Mouse (Mus musculus): ENCODE data around the gene Olfr566. TPM values are rescaled to one million over a fixed set of nuclear protein-coding genes. Genes with fewer than 3 reads are reported as not detected.

The Olfr566 gene
- not detected in 2 replicates for polyA plus RNA-seq (2012)

- no peak for TF ChIP-seq GATA1 (IDR thresholded peaks at IDR 0.05; ENCODE audit: low read length)
Observed at GRCm38 (mm10) chr7:102858665-102859064, at the start of gene Olfr566. Gene Olfr566 (minus strand): TSS chr7:102858765.

GRCm38 (mm10) chr7:102890782-102891181 is 32.2 kb upstream of the Olfr566 start, which contains the start of gene Olfr569:
Gene Olfr569 (minus strand): TSS chr7:102890882.
- no peak for TF ChIP-seq GATA1 (IDR thresholded peaks at IDR 0.05; ENCODE audit: low read length)

- no peak for TF ChIP-seq GATA1 (IDR thresholded peaks at IDR 0.05; ENCODE audit: low read length)
Observed at GRCm38 (mm10) chr7:102876822-102877221, 18.3 kb upstream of the Olfr566 start, which contains the start of gene Olfr568. Gene Olfr568 (plus strand): TSS chr7:102877122.

- no peak for TF ChIP-seq GATA1 (IDR thresholded peaks at IDR 0.05; ENCODE audit: low read length)
Observed at GRCm38 (mm10) chr7:102855807-102856206, 2.8 kb downstream of the Olfr566 start.

Other genes with a start within 250 kb of the Olfr566 start
- gene Olfr553, start 240.5 kb downstream of the Olfr566 start, polyA plus RNA-seq (2012), result not detected in 2 replicates
- gene Olfr554, start 220.3 kb downstream of the Olfr566 start, polyA plus RNA-seq (2012), result not detected in 2 replicates
- gene Olfr555, start 199.9 kb downstream of the Olfr566 start, polyA plus RNA-seq (2012), result not detected in 2 replicates
- not detected in 2 replicates for gene Olfr556, start 193.9 kb downstream of the Olfr566 start, polyA plus RNA-seq (2012)
- gene Trim68, start 171.4 kb downstream of the Olfr566 start, polyA plus RNA-seq (2012), result 1.8 and 1.9 TPM in 2 replicates
- not detected in 2 replicates for gene Olfr557, start 162.9 kb downstream of the Olfr566 start, polyA plus RNA-seq (2012)
- gene Olfr558, start 156.6 kb downstream of the Olfr566 start, polyA plus RNA-seq (2012), result not detected in 2 replicates
- gene Olfr33, start 139.7 kb downstream of the Olfr566 start, polyA plus RNA-seq (2012), result not detected in 2 replicates
- gene Olfr559, start 131.3 kb downstream of the Olfr566 start, polyA plus RNA-seq (2012), result not detected in 2 replicates
- gene Olfr560, start 99.4 kb downstream of the Olfr566 start, polyA plus RNA-seq (2012), result not detected in 2 replicates
- gene Olfr78, start 99.3 kb downstream of the Olfr566 start, polyA plus RNA-seq (2012), result not detected in 2 replicates
- not detected in 2 replicates for gene Olfr561, start 87.5 kb downstream of the Olfr566 start, polyA plus RNA-seq (2012)
- not detected in 2 replicates for gene Olfr564, start 55.3 kb downstream of the Olfr566 start, polyA plus RNA-seq (2012)
- not detected in 2 replicates for gene Olfr568, start 18.4 kb upstream of the Olfr566 start, polyA plus RNA-seq (2012)
- not detected in 2 replicates for gene Olfr569, start 32.1 kb upstream of the Olfr566 start, polyA plus RNA-seq (2012)
- gene Olfr570, start 35.8 kb upstream of the Olfr566 start, polyA plus RNA-seq (2012), result not detected in 2 replicates
- not detected in 2 replicates for gene Olfr571, start 58.8 kb upstream of the Olfr566 start, polyA plus RNA-seq (2012)
- not detected in 2 replicates for gene Olfr572, start 65.6 kb upstream of the Olfr566 start, polyA plus RNA-seq (2012)
- gene Olfr573-ps1, start 83.8 kb upstream of the Olfr566 start, polyA plus RNA-seq (2012), result not detected in 2 replicates
- gene Olfr574, start 89.7 kb upstream of the Olfr566 start, polyA plus RNA-seq (2012), result not detected in 2 replicates
- gene Olfr575, start 100.0 kb upstream of the Olfr566 start, polyA plus RNA-seq (2012), result not detected in 2 replicates
- not detected in 2 replicates for gene Olfr576, start 103.9 kb upstream of the Olfr566 start, polyA plus RNA-seq (2012)
- not detected in 2 replicates for gene Olfr577, start 117.2 kb upstream of the Olfr566 start, polyA plus RNA-seq (2012)
- gene Olfr578, start 130.6 kb upstream of the Olfr566 start, polyA plus RNA-seq (2012), result not detected in 2 replicates
- not detected in 2 replicates for gene Olfr582, start 179.3 kb upstream of the Olfr566 start, polyA plus RNA-seq (2012)
- not detected in 2 replicates for gene Olfr583, start 192.5 kb upstream of the Olfr566 start, polyA plus RNA-seq (2012)
- not detected in 2 replicates for gene Olfr584, start 223.1 kb upstream of the Olfr566 start, polyA plus RNA-seq (2012)
- gene Olfr585, start 239.0 kb upstream of the Olfr566 start, polyA plus RNA-seq (2012), result not detected in 2 replicates